Mouse (Mus musculus): Measurements from ENCODE around the gene Cln5.

GRCm38 (mm10) chr14:103101171-103101570 lies 31.2 kb downstream of the Cln5 start:
- TF ChIP-seq CTCF (IDR thresholded peaks at IDR 0.05): no peak
- no peak for TF ChIP-seq EP300 (IDR thresholded peaks at IDR 0.05; ENCODE audit: insufficient read depth, low read depth, low read length)

Measured in heart, adult 2 months (tissue).